Mouse (Mus musculus): Measurements from ENCODE around the gene Sycp1.

The Sycp1 gene

GRCm38 (mm10) chr3:102935451-102936354, at the start of gene Sycp1:
TSS of gene Sycp1 (minus strand) at chr3:102936100.
- DNase-seq (ENCODE audit: low spot score): no peak

GRCm38 (mm10) chr3:102980349-102980736, 44.4 kb upstream of the Sycp1 start:
- no peak for DNase-seq (ENCODE audit: low spot score)

GRCm38 (mm10) chr3:102979550-102980348, 43.8 kb upstream of the Sycp1 start:
- DNase-seq (ENCODE audit: low spot score): no peak

GRCm38 (mm10) chr3:102976906-102977305, 41.0 kb upstream of the Sycp1 start:
- no peak for DNase-seq (ENCODE audit: low spot score)

GRCm38 (mm10) chr3:102970508-102970907, 34.6 kb upstream of the Sycp1 start:
- no peak for DNase-seq (ENCODE audit: low spot score)

GRCm38 (mm10) chr3:102970067-102970466, 34.2 kb upstream of the Sycp1 start:
- DNase-seq (ENCODE audit: low spot score): no peak

- DNase-seq (ENCODE audit: low spot score): no peak
These were observed 28.1 kb upstream of the Sycp1 start, which contains the start of gene Nr1h5 for GRCm38 (mm10) chr3:102964033-102964432. TSS of gene Nr1h5 (minus strand) at chr3:102964133.

- no peak for DNase-seq (ENCODE audit: low spot score)
These were observed 19.7 kb upstream of the Sycp1 start for GRCm38 (mm10) chr3:102955596-102955995.

GRCm38 (mm10) chr3:102955143-102955542, 19.2 kb upstream of the Sycp1 start:
- DNase-seq (ENCODE audit: low spot score): no peak

GRCm38 (mm10) chr3:102954476-102954875, 18.6 kb upstream of the Sycp1 start:
- no peak for DNase-seq (ENCODE audit: low spot score)

GRCm38 (mm10) chr3:102946861-102947260, 11.0 kb upstream of the Sycp1 start:
- no peak for DNase-seq (ENCODE audit: low spot score)

- DNase-seq (ENCODE audit: low spot score): no peak
These were observed 10.4 kb upstream of the Sycp1 start for GRCm38 (mm10) chr3:102946312-102946711.

- no peak for DNase-seq (ENCODE audit: low spot score)
These were observed 2.2 kb upstream of the Sycp1 start for GRCm38 (mm10) chr3:102938100-102938499.

- no peak for DNase-seq (ENCODE audit: low spot score)
These were observed 36.8 kb downstream of the Sycp1 start for GRCm38 (mm10) chr3:102899136-102899535.

GRCm38 (mm10) chr3:102880529-102880928, 55.4 kb downstream of the Sycp1 start:
- no peak for DNase-seq (ENCODE audit: low spot score)

GRCm38 (mm10) chr3:102848661-102849060, 87.2 kb downstream of the Sycp1 start:
- DNase-seq (ENCODE audit: low spot score): no peak

GRCm38 (mm10) chr3:102842386-102842785, 93.5 kb downstream of the Sycp1 start:
- DNase-seq (ENCODE audit: low spot score): no peak

GRCm38 (mm10) chr3:102803937-102804336, 132.0 kb downstream of the Sycp1 start:
- DNase-seq (ENCODE audit: low spot score): peak; percentile 38

- no peak for DNase-seq (ENCODE audit: low spot score)
These were observed 148.5 kb downstream of the Sycp1 start for GRCm38 (mm10) chr3:102787369-102787768.

GRCm38 (mm10) chr3:102782618-102783017, 153.3 kb downstream of the Sycp1 start, which contains the start of gene Tshb:
TSS of gene Tshb (minus strand) at chr3:102782718.
- DNase-seq (ENCODE audit: low spot score): no peak

- no peak for DNase-seq (ENCODE audit: low spot score)
These were observed 162.9 kb downstream of the Sycp1 start for GRCm38 (mm10) chr3:102773018-102773417.

Measured in spleen, adult 12 weeks (tissue).